ENCODE assay signal across 32 mouse cellular contexts in genomic region chr10:28618002-28618401, GRCm38 (mm10). TPM values are rescaled to one million over a fixed set of nuclear protein-coding genes. Genes with fewer than 3 reads are reported as not detected.
DNase-seq lines count a peak whose midpoint lies in the region; ATAC-seq lines count a peak whose summit lies in the region.
"Had no signal": no experiment of that assay in that cellular context is flagged by ENCODE, and none has a peak within 500 bp of the region (broad histone marks: within the 10 kb centered on the region; RNA-seq: fewer than 3 reads in every experiment).

No protein-coding gene starts in this region.

- H3K9ac ChIP-seq in liver, embryonic 13.5 days = no peak overlapping the region
- H3K9ac ChIP-seq in liver, embryonic 11.5 days (ENCODE audit: low read depth, low read length) = no peak overlapping the region
- no peak overlapping the region for H3K9ac ChIP-seq in liver, embryonic 16.5 days (ENCODE audit: low read depth, low read length)
- H3K9ac ChIP-seq: forebrain, postnatal 0 days; heart, embryonic 13.5 days; hindbrain, embryonic 12.5 days had no signal

- H3K4me3 ChIP-seq in liver, embryonic 13.5 days (replicated peaks) = no peak overlapping the region
- H3K4me3 ChIP-seq in liver, embryonic 11.5 days (ENCODE audit: low read depth, low read length) = no peak overlapping the region
- no peak overlapping the region for H3K4me3 ChIP-seq in liver, embryonic 16.5 days (ENCODE audit: low read depth, low read length)
- H3K4me3 ChIP-seq: forebrain, embryonic 10.5 days; heart, adult 2 months; heart, embryonic 10.5 days; heart, embryonic 13.5 days; hindbrain, embryonic 12.5 days had no signal

- H3K36me3 ChIP-seq in liver, embryonic 13.5 days = no peaks in the 10 kb centered on the region
- no peaks in the 10 kb centered on the region for H3K36me3 ChIP-seq in liver, embryonic 11.5 days (ENCODE audit: control insufficient read depth, insufficient read depth, low read length)
- H3K36me3 ChIP-seq in liver, embryonic 16.5 days (ENCODE audit: control insufficient read depth, insufficient read depth) = no peaks in the 10 kb centered on the region
- H3K36me3 ChIP-seq: forebrain, embryonic 10.5 days; heart, embryonic 10.5 days; heart, embryonic 13.5 days; hindbrain, embryonic 12.5 days had no signal

- DNase-seq in liver, embryonic 13.5 days = no peak
- DNase-seq in liver, embryonic 11.5 days (ENCODE audit: low spot score) = no peak
- no peak for DNase-seq in lung, postnatal 14 days
- no peak for DNase-seq in spleen, postnatal 4 days (ENCODE audit: low spot score in 2 of 2)
- DNase-seq: adrenal gland, adult 8-10 months; adrenal gland, postnatal 25 days; cerebellum, adult 11-12 months; cerebellum, adult 8-10 months; cerebellum, postnatal 10 days; cerebellum, postnatal 36 days; forebrain, postnatal 0 days; gastrocnemius, postnatal 25 days; heart, adult 2 months; heart, postnatal 14 days; heart, postnatal 4 days had no signal

- H3K4me1 ChIP-seq in liver, embryonic 13.5 days (replicated peaks) = peaks cover 4% of the 10 kb centered on the region; the same call in 1 of the 2 replicates
- H3K4me1 ChIP-seq in liver, embryonic 11.5 days (replicated peaks; ENCODE audit: control insufficient read depth, insufficient read depth, low read length) = no peaks in the 10 kb centered on the region
- no peaks in the 10 kb centered on the region for H3K4me1 ChIP-seq in liver, embryonic 16.5 days (ENCODE audit: control insufficient read depth, low read depth, low read length)
- H3K4me1 ChIP-seq: forebrain, embryonic 10.5 days; heart, embryonic 10.5 days; heart, embryonic 13.5 days; hindbrain, embryonic 12.5 days had no signal

- ATAC-seq in liver, embryonic 13.5 days (ENCODE audit: low read depth) = peak; percentile 53; the same call in 1 of the 2 replicates
- no peak for ATAC-seq in liver, embryonic 11.5 days (replicated peaks; ENCODE audit: low FRiP score)
- ATAC-seq in common myeloid progenitor, adult 5-6 weeks (replicated peaks; ENCODE audit: low read depth, poor library complexity, severe bottlenecking) = peak; percentile 62; the same call in 1 of the 2 replicates
- ATAC-seq in liver, embryonic 16.5 days (ENCODE audit: low read depth) = peak; percentile 56; the same call in 1 of the 2 replicates
- ATAC-seq in megakaryocyte-erythroid progenitor cell, adult 5-6 weeks (replicated peaks; ENCODE audit: low FRiP score, low TSS enrichment, poor library complexity, severe bottlenecking) = peak; percentile 93
- ATAC-seq: activated CD4-positive, CD25-positive, alpha-beta regulatory T cell, adult 4 months; CD4-positive, CD25-positive, alpha-beta regulatory T cell, adult 4 months; forebrain, embryonic 14.5 days; forebrain, postnatal 0 days; hindbrain, embryonic 16.5 days had no signal

- WGBS in liver, embryonic 13.5 days (ENCODE audit: insufficient replicate concordance) = 26% methylated on average over 2 of the region's 2 CpGs
- 55% methylated on average over 2 of the region's 2 CpGs for WGBS in liver, embryonic 11.5 days
- 20% methylated on average over 2 of the region's 2 CpGs for WGBS in liver, embryonic 16.5 days (ENCODE audit: insufficient replicate concordance)

- H3K27ac ChIP-seq in liver, embryonic 13.5 days = no peak overlapping the region
- H3K27ac ChIP-seq in liver, embryonic 11.5 days (ENCODE audit: low read depth, low read length) = no peak overlapping the region
- no peak overlapping the region for H3K27ac ChIP-seq in liver, embryonic 16.5 days (ENCODE audit: low read length)
- H3K27ac ChIP-seq: forebrain, embryonic 10.5 days; heart, adult 2 months; heart, embryonic 10.5 days; heart, embryonic 13.5 days; hindbrain, embryonic 12.5 days had no signal

- no peaks in the 10 kb centered on the region for H3K9me3 ChIP-seq in liver, embryonic 13.5 days (replicated peaks)
- H3K9me3 ChIP-seq in liver, embryonic 11.5 days (ENCODE audit: control insufficient read depth, low read length) = no peaks in the 10 kb centered on the region
- no peaks in the 10 kb centered on the region for H3K9me3 ChIP-seq in liver, embryonic 16.5 days (replicated peaks; ENCODE audit: control insufficient read depth, low read length)
- H3K9me3 ChIP-seq: forebrain, embryonic 10.5 days; heart, embryonic 10.5 days; heart, embryonic 13.5 days; hindbrain, embryonic 12.5 days had no signal

- H3K27me3 ChIP-seq in liver, embryonic 13.5 days = no peaks in the 10 kb centered on the region
- no peaks in the 10 kb centered on the region for H3K27me3 ChIP-seq in liver, embryonic 11.5 days (replicated peaks; ENCODE audit: control insufficient read depth, insufficient read depth, low read length)
- H3K27me3 ChIP-seq in liver, embryonic 16.5 days (ENCODE audit: control insufficient read depth, insufficient read depth, low read depth, low read length) = no peaks in the 10 kb centered on the region
- H3K27me3 ChIP-seq: heart, embryonic 13.5 days; hindbrain, embryonic 12.5 days had no signal

- H3K4me2 ChIP-seq in liver, embryonic 13.5 days = no peak overlapping the region
- H3K4me2 ChIP-seq in liver, embryonic 11.5 days = no peak overlapping the region
- no peak overlapping the region for H3K4me2 ChIP-seq in liver, embryonic 16.5 days (ENCODE audit: low read depth, low read length)
- H3K4me2 ChIP-seq: heart, embryonic 13.5 days; hindbrain, embryonic 12.5 days had no signal

RNA-seq across cellular contexts. Expression of gene Themis, which starts 50.2 kb away (rescaled TPM):
- 0.05 TPM in 1 of 2 replicates, not detected in the other for polyA plus RNA-seq in liver, embryonic 13.5 days (2015; fragmentation: Nextera tagmentation; extraction: Ambion mirVana)
- polyA plus RNA-seq in liver, embryonic 11.5 days (2014; fragmentation: Nextera tagmentation; extraction: Ambion mirVana) = 0.08 TPM in 1 of 2 replicates, not detected in the other
- 0.55 TPM in 1 of 2 replicates, not detected in the other for total RNA-seq in common myeloid progenitor, adult 5-6 weeks (2017)
- polyA plus RNA-seq in liver, embryonic 16.5 days (2015; fragmentation: Nextera tagmentation; extraction: Ambion mirVana) = not detected in 2 replicates
- total RNA-seq in megakaryocyte-erythroid progenitor cell, adult 5-6 weeks (2014; fragmentation: Nextera tagmentation) = 2.6 and 4.7 TPM in 2 replicates
- total RNA-seq in megakaryocyte-erythroid progenitor cell, adult 5-6 weeks (2017) = 0.94 and 2.9 TPM in 2 replicates
- total RNA-seq: adrenal gland, postnatal 25 days; forebrain, postnatal 0 days; gastrocnemius, adult 8-10 months; granulocyte monocyte progenitor cell, adult 5-6 weeks had no signal
- polyA plus RNA-seq: brain, embryonic 14.5 days; C2C12; embryonic facial prominence, embryonic 14.5 days; forebrain, embryonic 10.5 days; forebrain, embryonic 14.5 days; forebrain, postnatal 0 days; frontal cortex, adult 2 months; heart, embryonic 10.5 days; hindbrain, embryonic 12.5 days; hindbrain, embryonic 16.5 days had no signal
